Mouse (Mus musculus) ES-E14 (cell line): Measurements from ENCODE around the gene Nkiras2. TPM values are rescaled to one million over a fixed set of nuclear protein-coding genes. Genes with fewer than 3 reads are reported as not detected.

ENCODE experiments used
- DNase-seq: peaks from one replicate; pipeline ENCODE4 v3.0.0-alpha.2; 2013; ENCODE audit warnings: low read depth, low spot score
- H3K27ac ChIP-seq: 2 replicates; pipeline ENCODE4 v1.5.1; 2012; ENCODE audit warnings: low read depth, mild to moderate bottlenecking, low read length, moderate library complexity, mixed read lengths; ENCODE audit not compliant: poor library complexity, insufficient read depth, severe bottlenecking
- H3K36me3 ChIP-seq: 2 replicates; pipeline ENCODE4 v1.6.1; 2012; ENCODE audit warnings: mild to moderate bottlenecking, low read length, moderate library complexity, mixed read lengths; ENCODE audit not compliant: control insufficient read depth, poor library complexity, insufficient read depth, severe bottlenecking
- H3K4me1 ChIP-seq, 2 experiments: fragments of 150-350 bp in 1 of 2; sonication (generic) in 1 of 2; 2 replicates each; pipeline ENCODE4 v1.6.1; 2012; ENCODE audit warnings: low read length in 2 of 2, mild to moderate bottlenecking in 1 of 2, mixed read lengths in 1 of 2; ENCODE audit not compliant: control insufficient read depth in 2 of 2, insufficient read depth in 2 of 2, poor library complexity in 1 of 2
- H3K4me3 ChIP-seq, 2 experiments: fragments of 150-350 bp in 1 of 2; sonication (generic) in 1 of 2; 2 replicates each; pipeline ENCODE4 v1.5.1; 2012; ENCODE audit warnings: low read length in 2 of 2, low read depth in 1 of 2, mild to moderate bottlenecking in 1 of 2, mixed read lengths in 1 of 2; ENCODE audit not compliant: insufficient read depth in 1 of 2, poor library complexity in 1 of 2, severe bottlenecking in 1 of 2
- H3K9ac ChIP-seq: 2 replicates; pipeline ENCODE4 v1.6.1; 2012; ENCODE audit warnings: low read depth, mild to moderate bottlenecking, low read length, mixed read lengths; ENCODE audit not compliant: poor library complexity, insufficient read depth, severe bottlenecking
- H3K9me3 ChIP-seq: fragments of 150-350 bp; sonication (generic); 2 replicates; pipeline ENCODE4 v1.6.1; 2012; ENCODE audit warnings: low read depth, mild to moderate bottlenecking, low read length; ENCODE audit not compliant: control insufficient read depth, insufficient read depth
- CHD2 ChIP-seq: IDR thresholded peaks from 2 replicates; pipeline ENCODE4 v1.6.1; 2014; ENCODE audit warnings: mild to moderate bottlenecking, low read depth, low read length, inconsistent platforms
- HCFC1 ChIP-seq: IDR thresholded peaks from 2 replicates; pipeline ENCODE4 v1.6.1; 2012; ENCODE audit warnings: low read length, inconsistent platforms, borderline replicate concordance; ENCODE audit not compliant: insufficient read depth
- MAFK ChIP-seq: IDR thresholded peaks from 2 replicates; pipeline ENCODE4 v1.6.1; 2014; ENCODE audit warnings: mild to moderate bottlenecking, low read depth, low read length, inconsistent platforms; ENCODE audit not compliant: insufficient read depth
- ZC3H11A ChIP-seq: IDR thresholded peaks from 2 replicates; pipeline ENCODE4 v1.6.1; 2012; ENCODE audit warnings: low read depth, mild to moderate bottlenecking, inconsistent platforms, low read length, borderline replicate concordance
- ZNF384 ChIP-seq: IDR thresholded peaks from 2 replicates; pipeline ENCODE4 v1.6.1; 2012; ENCODE audit warnings: low read depth, low read length, inconsistent platforms
- in situ Hi-C, 2 experiments: fragments of 600-800 bp; cut with MboI; formaldehyde crosslinking; loops; one replicate each; pipeline ENCODE4 v1.15.1; 2025; ENCODE audit warnings: low sequenced_read_pairs in 2 of 2, inconsistent platforms in 1 of 2; ENCODE audit not compliant: unreplicated experiment in 2 of 2
- total RNA-seq: library from RNA; depleted of rRNA; stranded (reverse); fragments of 300-350 nt; gene quantifications from 2 replicates; pipeline ENCODE4 v1.2.3, GENCODE M21; 2012

Nkiras2 gene
- total RNA-seq, 1 experiment, result 30.7 TPM

DNA sequence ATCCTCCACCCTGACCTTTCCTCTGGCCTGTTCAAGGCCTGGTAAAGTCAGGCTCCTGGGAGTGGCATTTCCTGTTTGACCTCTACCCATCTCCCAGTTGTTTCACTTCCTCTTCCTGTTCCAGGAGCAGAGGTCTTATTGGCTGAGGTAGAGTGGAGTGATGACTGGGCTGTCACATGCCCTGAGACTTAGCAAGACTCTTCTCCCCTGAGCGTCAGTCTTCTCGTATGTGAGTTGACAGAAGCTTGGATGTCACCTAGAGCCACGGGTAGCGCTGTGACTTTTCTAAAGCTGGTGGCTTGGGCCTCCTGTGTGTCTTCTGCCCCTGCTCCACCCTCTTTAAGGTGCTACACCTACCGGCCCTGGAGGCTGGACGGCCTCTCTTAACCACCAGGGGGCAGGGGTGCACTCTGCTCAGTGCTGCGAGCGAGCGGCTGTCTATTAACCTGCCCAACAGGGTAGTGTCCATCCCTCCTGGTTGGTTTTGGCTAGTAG, 7.7 kb downstream of the Nkiras2 start:
- Histone ChIP-seq H3K9ac (no peak overlapping the region), H3K4me3 (peak overlapping the region in 1 of 2 experiments; percentile 26; a peak in 1 of 4 replicates), H3K4me1 (peaks cover 0 to 8% of the 10 kb centered on the region in 2 experiments; a peak in 2 of 4 replicates), H3K9me3 (no peaks in the 10 kb centered on the region), H3K27ac (no peak overlapping the region), H3K36me3 (peaks cover 19% of the 10 kb centered on the region)
- TF ChIP-seq HCFC1, result no peak
- TF ChIP-seq MAFK, result no peak
- no peak for TF ChIP-seq ZNF384
- no peak for TF ChIP-seq ZC3H11A
- no peak for TF ChIP-seq CHD2
- peak; percentile 57 for DNase-seq
- in situ Hi-C loops, result no loop called here

GRCm38 (mm10) chr11:100628056-100628455, 9.0 kb downstream of the Nkiras2 start:
- peaks cover 19% of the 10 kb centered on the region for H3K36me3 ChIP-seq
- no peak overlapping the region for H3K27ac ChIP-seq
- TF ChIP-seq MAFK (no peak), CHD2 (no peak), ZC3H11A (no peak), HCFC1 (no peak), ZNF384 (no peak)
- H3K4me1 ChIP-seq, result peaks cover 0 to 8% of the 10 kb centered on the region in 2 experiments; a peak in 2 of 4 replicates
- no peaks in the 10 kb centered on the region for H3K9me3 ChIP-seq
- no peak overlapping the region for H3K4me3 ChIP-seq
- in situ Hi-C loops, result no loop called here
- no peak for DNase-seq
- H3K9ac ChIP-seq, result no peak overlapping the region

DNA sequence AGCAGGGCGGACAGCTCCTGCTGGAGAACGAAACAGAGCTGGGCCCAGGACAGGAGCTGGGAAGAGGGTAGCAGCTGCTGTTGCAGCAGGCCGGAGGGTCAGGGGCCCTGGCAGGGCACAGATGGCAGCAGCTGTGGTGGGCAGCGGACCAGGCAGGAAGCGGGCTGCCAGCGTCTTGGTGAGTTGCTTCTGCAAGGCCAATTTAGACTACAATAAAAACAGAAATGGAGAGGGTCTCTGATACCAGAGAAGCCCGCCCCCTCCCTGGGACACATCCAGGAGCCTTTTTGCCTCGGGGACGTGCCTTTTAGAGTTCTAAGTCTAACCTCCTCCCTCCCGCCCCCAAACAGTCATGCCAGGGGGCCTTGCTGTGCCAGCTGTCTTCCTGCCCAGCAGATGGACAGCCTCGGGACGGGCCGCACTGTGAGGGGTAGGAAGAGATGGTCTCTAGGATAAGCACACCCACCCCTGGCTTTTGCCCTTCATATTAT, 9.9 kb downstream of the Nkiras2 start:
- no peak for TF ChIP-seq MAFK
- no peak for TF ChIP-seq ZNF384
- TF ChIP-seq ZC3H11A, result no peak
- TF ChIP-seq CHD2, result no peak
- no peak for TF ChIP-seq HCFC1
- Histone ChIP-seq H3K36me3 (peaks cover 19% of the 10 kb centered on the region), H3K27ac (no peak overlapping the region), H3K4me1 (peaks cover 0 to 7% of the 10 kb centered on the region in 2 experiments; a peak in 2 of 4 replicates), H3K4me3 (no peak overlapping the region), H3K9ac (no peak overlapping the region), H3K9me3 (no peaks in the 10 kb centered on the region)
- in situ Hi-C loops, result no loop called here
- DNase-seq, result no peak

- Histone ChIP-seq H3K27ac (no peak overlapping the region), H3K36me3 (no peaks in the 10 kb centered on the region), H3K4me3 (no peak overlapping the region), H3K9ac (no peak overlapping the region), H3K4me1 (0 out of 4 replicates have a peak, but pooled peaks cover 0 to under 1% of the 10 kb centered on the region in 2 experiments), H3K9me3 (no peaks in the 10 kb centered on the region)
- in situ Hi-C loops, result no loop called here
- TF ChIP-seq MAFK, result no peak
- TF ChIP-seq ZNF384, result no peak
- TF ChIP-seq ZC3H11A, result no peak
- no peak for TF ChIP-seq CHD2
- no peak for TF ChIP-seq HCFC1
- no peak for DNase-seq
These were observed 15.5 kb downstream of the Nkiras2 start for GRCm38 (mm10) chr11:100634530-100634929.
